Mouse (Mus musculus) urinary bladder, postnatal 36 days (tissue): ENCODE data around the gene Map4k3.
A peak's percentile ranks its signal among the peaks of the same experiment; 100 is the strongest.
"Not testable (repeated sequence)": the region's sequence is repeated elsewhere in the genome, so short reads cannot be mapped to it uniquely, and the experiment has no call there.

Experiments used
- DNase-seq, 2 experiments: peaks; one replicate each; pipeline ENCODE4 v3.0.0; 2022; ENCODE audit warnings: low spot score in 2 of 2, mixed read lengths in 1 of 2

The Map4k3 gene

DNA sequence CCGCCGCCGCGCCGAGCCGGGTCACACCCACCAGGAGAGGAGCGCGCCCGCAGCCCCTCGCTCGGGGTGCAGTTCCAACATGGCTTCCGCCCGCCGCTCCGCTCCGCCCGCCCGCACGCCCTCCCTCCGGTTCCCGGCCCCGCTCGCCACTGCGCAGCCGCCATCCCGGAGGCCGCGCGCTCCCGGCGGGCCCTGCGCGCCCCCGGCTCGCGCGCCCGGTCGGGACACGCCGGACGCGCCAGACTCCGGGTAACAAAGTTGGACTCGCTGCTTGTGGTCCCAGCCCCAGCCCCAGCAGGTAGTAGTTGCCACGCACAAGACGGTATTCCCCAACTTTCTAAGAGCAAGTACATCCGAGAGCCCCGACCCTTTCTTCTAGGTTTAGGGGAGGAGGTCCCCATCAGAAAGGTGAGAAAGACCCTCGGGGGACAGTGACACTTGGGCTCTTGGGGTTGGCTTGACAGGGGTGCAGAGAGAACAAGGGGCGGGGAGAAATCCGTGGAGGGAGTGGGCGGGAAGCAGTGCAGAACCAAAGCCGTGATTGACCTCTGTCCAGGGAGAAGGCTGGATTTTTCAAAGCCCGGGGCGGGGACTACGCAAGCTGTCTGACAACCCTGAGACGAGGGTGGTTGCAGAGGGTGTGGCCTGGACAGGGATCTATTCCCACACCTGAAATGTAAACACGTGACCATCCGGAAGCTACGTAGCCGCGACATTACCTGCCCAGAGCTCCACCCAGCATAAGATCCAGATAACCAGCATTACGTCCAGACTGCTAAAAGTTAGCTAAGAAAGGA lies at the start of gene Map4k3:
Map4k3 (minus strand) TSS at position 424 of the 797 bp plus-strand sequence.
- peak; percentile 85 to 90 for DNase-seq

DNA sequence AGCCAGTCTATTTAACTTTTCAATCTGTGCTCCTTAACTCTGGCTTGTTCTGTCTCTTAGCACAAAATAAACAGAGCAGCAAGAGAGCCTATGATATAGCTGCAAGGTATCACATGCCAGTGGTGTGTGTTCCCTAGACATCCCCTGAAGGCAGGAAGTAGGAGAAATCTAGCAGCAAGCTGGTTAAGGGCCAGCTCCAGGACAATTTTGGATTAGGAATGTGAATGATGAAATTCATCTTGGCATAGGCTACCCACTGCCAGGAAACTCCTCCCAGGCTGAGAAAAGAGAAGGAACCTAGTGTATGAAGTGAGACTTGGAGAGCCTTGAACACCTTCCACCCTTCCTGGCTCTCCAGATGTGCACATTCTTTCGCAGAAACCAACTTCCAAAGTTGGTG lies 49.3 kb upstream of the Map4k3 start:
- DNase-seq: no peak

DNA sequence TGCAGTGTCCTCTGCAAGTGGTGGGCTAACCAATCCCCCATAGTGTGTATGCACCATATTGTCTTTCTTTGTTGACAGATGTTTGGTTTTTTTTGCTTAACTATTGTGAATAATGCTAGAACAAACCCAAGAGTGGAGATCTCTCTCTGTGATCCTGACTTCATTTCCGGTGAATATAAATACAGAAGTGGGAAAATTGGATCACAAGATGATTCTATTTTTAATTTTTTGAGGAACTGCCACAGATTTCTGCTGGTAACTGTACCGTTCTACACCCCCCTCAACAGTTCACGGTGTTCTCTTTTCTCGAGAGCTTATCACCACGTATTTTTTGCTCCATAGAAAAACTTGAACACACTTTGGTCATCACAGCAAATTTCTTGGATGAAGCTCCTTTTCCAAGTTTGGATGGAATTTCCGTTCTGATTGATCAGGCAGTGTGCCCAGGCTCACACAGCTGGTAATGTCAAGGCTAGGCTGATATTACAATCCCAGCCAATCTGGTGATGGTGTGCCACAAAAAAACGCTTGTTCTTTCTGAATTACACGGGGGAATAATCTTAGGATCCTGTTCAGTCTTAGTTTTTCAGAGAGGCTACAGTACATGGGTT lies 47.0 kb upstream of the Map4k3 start:
- no peak for DNase-seq

DNA sequence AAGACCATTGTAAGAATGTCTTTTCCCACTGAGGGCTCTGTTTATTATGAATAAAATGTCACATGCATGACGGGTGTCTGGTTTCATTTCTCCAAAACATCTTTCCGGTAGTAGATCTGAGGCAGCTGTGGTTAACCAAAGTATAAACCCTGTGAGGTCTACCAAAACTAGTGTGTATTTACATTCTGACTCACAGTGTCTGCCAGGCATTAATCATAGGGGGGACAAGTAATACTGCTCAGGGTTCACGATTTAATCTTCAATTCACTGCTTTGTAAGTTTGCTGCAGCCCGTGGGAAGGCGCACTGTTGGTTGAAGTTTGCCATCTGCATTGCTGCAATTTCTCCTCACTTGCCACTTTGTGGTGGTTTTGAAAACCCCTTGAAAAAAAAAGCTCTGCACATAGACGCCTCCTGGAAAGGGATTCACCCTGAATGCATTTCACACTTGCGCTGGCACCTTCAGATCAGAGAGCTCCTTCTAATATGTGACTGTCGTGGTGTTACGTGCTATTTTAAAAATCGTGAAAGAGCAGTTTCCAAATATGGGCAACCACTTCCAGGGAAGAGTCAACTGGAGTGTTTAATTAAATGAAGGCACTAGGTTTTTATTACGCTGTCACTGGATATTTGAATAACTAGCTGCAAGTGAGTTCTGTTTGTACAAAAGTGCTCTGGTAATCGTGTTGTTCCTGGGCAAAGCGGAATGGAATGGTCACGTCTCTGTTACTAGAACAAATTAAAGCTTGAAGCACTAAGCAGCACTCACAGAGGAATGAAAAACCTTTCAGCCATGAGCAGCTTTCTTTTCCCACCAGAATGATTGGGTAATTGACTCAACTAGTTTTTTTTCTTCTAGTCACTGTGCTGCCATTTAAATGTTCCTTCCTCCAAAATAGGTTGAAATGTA lies 44.5 kb upstream of the Map4k3 start:
- peak in 1 of 2 experiments; percentile 18 for DNase-seq

DNA sequence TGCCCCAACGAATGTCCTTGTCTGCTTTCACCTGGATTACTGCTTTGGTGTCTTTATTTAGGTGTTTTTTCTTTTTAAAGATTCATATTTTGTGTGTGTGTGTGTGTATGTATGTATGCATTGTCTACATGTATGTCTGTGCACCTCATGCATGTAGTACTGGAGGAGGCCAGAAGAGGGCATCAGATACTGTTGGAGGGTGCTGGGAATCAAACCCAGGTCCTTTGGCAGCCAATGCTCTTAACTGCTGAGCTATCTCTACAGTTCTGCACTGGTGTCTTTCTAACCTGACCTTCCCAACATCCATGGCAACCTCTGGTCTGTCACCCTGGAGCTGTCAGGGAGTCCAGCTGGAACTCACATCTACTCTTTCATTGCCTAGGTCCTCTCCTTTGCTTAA lies 41.8 kb upstream of the Map4k3 start:
- no peak for DNase-seq

DNA sequence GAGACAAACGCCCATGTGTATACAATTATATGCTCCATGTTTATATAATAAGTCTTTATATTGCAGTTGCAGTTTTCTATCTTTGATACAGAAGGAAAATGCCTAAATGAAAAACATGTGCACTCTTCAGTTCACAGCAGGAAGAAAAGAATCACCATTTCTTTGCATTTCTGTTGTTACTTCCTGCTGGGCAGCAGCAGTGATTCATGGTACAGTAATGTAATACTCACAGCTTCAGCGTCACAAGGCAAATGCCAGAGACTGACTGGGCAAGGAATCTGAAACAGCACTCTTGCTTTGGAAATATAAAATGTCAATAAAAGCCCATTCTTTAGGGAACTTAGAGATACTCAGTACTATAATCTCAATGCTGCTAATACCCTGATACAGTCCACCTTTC lies 36.9 kb upstream of the Map4k3 start:
- DNase-seq: no peak

DNA sequence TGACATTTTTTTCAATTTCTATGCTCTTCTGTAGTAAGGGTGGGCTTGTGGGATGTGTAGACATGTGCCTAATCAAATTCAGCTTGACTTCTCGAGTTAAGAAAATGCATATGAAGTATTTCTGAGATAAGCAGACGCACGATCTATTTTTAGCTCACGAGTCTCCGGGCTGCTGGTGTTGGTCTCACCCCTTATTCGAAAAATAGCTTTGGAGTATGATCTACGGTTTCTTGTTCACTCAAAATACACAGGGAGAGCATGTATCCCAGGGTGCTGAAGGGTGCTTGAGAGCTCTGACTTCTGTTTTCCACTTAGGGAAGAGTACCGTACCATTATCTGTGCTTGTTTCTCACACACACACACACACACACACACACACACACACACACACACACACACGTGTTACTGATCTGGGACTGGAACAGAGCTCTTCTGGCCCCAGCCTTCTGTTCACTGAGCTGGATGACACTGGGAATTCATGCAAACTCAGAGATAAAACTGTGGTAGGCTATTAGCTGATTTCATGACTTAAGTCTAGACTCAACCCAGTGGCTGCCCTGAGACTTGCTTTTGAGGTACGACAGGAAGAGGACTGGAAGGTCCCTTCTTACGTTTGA lies 34.9 kb upstream of the Map4k3 start:
- no peak for DNase-seq

DNA sequence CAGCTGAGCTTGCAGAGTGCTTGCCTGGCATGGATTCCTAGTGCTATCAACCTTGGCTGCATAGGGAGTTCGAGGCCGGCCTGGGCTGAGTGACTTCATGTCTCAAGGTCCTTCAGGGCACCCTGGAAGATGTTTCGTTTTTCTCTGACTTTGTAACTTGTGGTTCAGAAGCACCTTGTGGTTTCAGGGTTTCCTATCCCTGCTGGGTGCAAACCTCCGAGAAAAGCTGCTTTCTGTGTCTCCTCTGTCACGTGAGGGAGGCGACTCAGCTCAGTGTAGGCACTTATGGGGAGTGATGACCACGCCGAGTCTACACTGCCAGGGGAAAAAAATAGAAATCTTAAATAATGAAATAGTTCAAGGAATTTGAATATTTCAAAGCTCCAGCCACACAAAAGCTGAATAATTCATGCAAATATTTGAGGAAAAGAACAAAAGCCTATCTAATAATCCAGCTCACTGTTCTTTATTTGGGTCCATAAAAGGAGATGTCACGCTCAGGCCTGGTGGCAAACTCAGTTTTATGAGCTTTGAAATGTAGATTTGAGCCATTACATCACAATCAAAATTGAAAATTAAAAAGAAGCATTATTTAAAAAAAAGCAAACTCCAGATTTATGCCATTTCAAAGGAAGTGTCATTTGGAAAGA lies 34.2 kb upstream of the Map4k3 start:
- DNase-seq: no peak

DNA sequence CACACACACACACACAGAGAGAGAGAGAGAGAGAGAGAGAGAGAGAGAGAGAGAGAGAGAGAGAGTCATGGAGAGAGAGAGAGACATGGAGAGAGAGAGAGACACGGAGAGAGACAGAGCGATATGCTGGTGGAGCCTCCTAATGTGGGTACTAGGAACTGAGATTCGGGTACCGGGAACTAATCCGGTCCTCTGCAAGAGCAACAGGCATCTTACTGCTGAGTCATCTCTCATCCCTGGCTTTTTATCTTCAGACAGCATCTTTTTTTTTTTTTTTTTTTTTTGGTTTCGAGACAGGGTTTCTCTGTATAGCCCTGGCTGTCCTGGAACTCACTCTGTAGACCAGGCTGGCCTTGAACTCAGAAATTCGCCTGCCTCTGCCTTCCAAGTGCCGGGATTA lies 32.9 kb upstream of the Map4k3 start:
- not testable (repeated sequence) for DNase-seq

DNA sequence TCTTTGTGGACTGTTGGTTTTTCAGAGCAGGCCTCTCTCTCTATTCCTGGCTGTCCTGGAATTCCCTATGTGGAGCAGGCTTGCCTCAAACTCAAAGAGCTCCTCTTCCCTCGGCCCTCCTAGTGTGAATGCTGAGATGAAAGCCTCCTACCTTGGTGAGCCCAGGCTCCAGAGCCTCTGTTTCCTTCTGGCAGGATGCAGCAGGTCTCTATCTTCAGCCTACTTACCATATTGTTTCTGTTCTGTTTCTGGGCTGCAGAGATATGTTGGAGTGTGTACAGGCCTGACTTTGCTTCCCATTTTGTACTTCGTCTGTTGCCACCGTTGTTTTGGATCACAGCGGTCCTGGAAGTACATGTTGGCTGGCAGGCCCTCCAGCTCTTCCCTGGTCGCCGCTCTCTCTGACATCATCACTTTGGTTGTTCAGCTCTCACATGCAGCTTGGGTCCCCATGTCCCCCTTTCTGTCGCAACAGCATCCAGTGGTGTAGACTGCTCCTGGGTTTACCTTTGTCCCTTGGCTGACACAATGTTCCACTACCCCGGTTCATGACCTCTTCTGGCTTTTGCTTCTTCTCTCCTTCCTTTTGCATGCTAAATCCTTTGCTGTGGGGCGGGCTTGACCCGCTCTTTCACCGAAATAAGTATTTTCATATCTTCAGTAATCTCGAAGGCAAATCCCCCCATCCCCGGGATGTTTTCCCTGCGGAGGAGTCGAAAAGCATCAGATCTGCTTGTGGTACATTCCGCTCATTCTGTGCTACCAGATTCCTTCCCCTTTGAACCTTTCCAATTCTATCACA lies 32.3 kb upstream of the Map4k3 start:
- DNase-seq: no peak

DNA sequence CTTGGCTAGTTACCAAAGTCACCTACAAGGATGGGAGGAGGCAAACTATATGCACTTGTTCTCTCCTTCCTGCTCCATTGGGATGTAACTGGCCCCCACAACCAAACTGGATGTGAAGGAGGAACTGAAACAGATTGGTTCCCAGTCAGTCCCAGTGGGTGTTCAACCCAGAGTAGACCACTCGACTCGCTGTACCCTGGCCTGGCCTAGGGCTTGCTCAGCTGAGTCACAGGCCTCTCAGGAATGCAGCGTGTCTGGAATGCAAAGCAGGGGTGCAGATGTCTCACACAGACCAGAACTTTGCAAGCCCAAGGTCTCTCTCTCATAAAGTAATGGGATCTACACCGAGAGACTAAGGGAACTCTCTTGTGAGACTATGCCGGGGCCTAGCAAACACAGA lies 27.8 kb upstream of the Map4k3 start:
- DNase-seq: no peak

DNA sequence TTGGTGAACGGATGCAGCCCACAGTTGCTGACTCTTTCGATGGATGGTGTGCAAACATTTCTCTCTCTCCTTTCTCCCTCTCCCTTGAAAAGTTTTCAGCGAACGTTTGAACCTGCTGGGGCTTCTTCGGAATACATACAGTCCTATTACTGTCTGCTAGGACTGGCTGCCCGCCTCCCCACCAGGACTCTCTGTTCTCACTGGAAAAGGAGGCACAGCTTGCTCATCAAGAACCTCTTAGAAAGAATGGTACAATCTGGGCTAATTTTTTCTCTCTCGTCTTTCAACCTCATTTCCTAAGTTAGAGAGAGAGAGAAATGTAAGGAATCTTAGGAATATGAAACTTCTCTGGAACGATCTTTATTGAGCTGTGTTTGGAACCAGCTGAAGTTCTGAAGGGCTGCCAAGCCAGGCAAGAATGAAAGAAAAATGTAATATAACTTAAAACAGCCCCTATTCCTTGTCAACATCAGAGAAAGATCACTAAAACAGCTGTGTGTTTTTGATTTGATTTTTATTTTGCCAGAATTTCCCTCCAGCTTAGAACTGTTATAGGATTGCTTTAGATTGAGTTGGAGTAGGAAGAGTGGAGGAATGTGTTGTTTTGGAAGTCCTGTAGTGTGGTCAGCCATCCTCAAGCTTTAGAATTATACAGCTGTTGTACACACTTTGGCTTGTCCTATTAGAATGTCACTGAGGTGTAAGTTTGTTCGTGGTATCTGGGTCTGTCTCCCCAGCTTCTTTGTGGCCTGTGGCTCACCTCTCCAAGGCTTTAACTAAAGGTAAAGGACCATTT lies 27.0 kb upstream of the Map4k3 start:
- DNase-seq: no peak

DNA sequence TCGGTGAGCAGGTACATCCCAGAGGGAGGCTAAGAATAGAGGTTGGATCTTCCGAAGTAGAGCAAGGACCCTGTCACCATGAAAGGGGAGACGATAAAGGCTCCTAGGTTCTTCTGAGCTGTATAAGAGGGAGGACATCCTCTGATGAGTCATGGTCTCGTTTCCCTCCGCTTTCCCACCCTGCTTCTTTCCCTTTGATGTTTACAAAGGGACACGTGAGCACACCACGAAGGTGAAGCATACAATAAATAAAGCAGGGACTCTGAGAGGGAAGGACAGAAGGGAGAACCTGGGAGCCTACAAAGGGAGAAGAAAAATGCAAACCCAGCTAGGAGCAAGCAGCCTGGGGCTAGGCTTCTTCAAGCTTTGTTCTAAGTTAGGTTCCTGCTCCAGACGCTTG lies 26.3 kb upstream of the Map4k3 start:
- DNase-seq: no peak

DNA sequence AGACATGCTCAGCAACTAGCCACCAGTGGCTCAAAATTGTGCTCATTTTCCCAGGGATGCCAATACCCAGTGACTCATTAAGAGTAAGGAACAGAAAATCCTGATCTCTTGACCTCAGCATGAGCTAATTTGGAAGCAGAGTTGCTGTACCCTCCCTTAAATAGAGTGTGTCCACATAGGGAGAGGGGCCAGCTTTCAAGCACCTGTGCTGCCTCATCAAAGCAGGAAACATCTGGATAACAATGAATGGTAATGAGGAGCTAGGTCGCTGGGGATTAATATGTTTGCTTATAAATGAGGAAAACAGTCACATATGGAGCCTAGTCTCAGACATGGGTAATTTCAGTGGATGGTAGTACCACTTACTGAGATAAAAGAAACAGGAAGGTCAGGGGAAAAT lies 24.2 kb upstream of the Map4k3 start:
- no peak for DNase-seq

DNA sequence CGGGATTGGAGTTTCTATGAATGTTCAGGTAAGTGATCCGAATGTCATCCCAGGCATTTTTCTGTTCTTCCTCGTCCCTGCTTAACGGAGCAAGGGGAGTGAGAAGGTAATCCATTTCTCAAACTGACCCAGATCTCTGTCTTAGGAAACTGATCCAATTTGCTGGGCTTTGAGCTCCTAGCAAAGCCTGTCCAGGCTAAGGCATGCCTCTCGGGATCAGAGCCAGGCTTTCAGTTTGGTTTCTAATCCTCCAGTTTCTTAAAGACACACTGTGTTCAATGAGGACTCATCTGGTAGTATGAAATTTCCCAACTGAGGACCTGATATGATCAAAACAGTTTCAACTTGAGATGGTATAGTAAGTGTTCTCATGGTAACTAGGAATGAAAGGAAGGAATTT lies 11.1 kb upstream of the Map4k3 start:
- no peak for DNase-seq

DNA sequence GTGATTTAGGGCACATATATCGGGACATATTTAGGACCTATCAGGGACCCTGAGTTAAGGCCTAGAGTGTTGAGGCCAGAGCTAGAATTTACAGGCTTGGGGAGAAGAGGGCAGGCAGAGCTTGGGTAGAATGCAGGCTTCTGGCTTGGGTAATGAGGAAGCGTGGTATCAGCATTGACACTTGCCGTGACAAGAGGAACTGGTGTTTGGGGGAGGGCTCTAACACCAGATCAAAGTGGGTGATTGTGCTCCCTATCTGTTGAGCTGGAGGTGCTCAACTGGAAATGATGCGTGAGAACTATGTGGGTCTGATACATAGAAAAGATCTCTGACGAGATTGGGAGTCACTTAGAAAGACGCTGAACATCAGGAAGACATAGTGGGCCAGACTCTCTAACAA lies 6.4 kb upstream of the Map4k3 start:
- no peak for DNase-seq

DNA sequence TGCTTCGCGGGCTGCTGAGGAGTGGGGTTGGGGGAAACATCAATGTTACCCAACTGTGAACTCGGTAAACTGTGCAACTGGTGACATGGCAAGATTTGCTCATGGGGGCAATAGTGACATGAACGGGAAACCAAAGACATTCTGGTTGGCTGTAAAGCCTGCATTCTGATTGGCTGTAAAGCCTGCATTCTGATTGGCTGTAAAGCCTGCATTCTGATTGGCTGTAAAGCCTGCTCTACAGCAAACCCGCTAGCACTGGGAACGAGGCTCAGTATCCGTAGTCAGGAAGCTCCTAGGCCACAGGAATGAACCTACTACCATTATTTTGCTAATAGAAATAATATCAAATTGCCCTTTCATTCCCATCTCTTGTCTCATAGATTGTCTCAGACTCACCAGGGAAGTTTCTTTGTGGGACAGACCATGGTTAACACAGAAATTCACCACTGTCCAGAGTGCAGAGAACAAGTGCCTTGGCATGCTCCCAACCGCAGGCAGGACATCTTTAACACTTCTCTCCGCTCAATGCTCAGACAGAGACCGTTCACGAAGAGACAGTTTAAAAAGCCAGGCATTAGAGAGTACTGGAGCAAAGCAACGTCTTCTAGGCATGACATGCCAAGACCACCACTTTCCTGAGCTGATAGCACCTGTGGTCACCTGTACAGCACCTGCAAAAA lies 5.0 kb upstream of the Map4k3 start:
- DNase-seq: no peak

DNA sequence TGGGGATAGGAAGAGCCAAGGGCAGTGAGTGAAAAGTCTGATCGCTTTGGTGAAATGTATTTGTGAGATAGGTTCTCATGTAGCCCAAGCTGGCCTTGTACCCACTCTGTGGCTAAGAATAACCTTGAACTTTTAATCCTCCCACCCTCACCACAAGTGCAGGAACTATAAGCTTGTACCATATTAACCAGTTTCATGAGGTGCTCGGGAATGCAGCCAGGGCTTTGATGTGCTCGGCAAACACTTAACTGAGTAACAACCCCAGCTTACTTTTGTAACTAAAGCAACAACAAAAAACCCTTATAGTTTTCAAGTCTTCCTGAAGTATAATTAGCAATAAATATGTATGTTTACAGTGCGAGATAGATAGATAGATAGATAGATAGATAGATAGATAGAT lies 4.0 kb upstream of the Map4k3 start:
- no peak for DNase-seq

DNA sequence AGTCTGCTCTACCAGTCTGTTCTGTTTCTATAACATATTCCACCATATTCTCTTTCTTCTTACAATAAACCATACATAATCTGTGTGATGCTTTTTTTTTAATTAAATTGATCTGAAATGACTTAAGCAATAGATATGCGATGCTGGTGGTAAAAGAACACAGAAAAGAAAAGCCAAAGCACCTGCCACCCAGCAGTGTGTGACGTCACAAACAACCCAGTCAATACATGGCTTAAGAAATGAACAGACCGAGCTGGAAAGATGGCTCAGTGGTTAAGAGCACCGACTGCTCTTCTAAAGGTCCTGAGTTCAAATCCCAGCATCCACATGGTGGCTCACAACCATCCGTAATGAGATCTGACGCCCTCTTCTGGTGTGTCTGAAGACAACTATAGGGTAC lies 2.0 kb upstream of the Map4k3 start:
- DNase-seq: not testable (repeated sequence)
